Mouse (Mus musculus): Measurements from ENCODE around the gene Pde4dip. TPM values are rescaled to one million over a fixed set of nuclear protein-coding genes. Genes with fewer than 3 reads are reported as not detected.

Gene Pde4dip
- polyA plus RNA-seq, 1 experiment from 2014 or later: 28.1 TPM

GRCm38 (mm10) chr3:97748789-97749188 lies 139.7 kb downstream of the Pde4dip start:
- Histone ChIP-seq H3K4me2 (replicated peaks; ENCODE audit: low read depth, low read length) (no peak overlapping the region), H3K4me3 (ENCODE audit: low read length) (no peak overlapping the region), H3K27ac (ENCODE audit: low read length) (no peak overlapping the region), H3K9me3 (ENCODE audit: low read length) (no peaks in the 10 kb centered on the region), H3K4me1 (ENCODE audit: insufficient read depth, low read length) (no peaks in the 10 kb centered on the region), H3K36me3 (ENCODE audit: insufficient read depth, low read length) (peaks cover 71% of the 10 kb centered on the region), H3K27me3 (ENCODE audit: insufficient read depth, low read length) (no peaks in the 10 kb centered on the region), H3K9ac (replicated peaks; ENCODE audit: low read length) (no peak overlapping the region)
- 92% methylated on average over 10 of the region's 10 CpGs for WGBS
- ATAC-seq (ENCODE audit: low FRiP score, low TSS enrichment): no peak

- 94% methylated on average over 8 of the region's 8 CpGs for WGBS
- H3K27me3 ChIP-seq (ENCODE audit: insufficient read depth, low read length): no peaks in the 10 kb centered on the region
- H3K36me3 ChIP-seq (ENCODE audit: insufficient read depth, low read length): peaks cover 72% of the 10 kb centered on the region
- H3K4me3 ChIP-seq (ENCODE audit: low read length): no peak overlapping the region
- no peaks in the 10 kb centered on the region for H3K9me3 ChIP-seq (ENCODE audit: low read length)
- H3K4me1 ChIP-seq (ENCODE audit: insufficient read depth, low read length): no peaks in the 10 kb centered on the region
- no peak for ATAC-seq (ENCODE audit: low FRiP score, low TSS enrichment)
- no peak overlapping the region for H3K9ac ChIP-seq (replicated peaks; ENCODE audit: low read length)
- no peak overlapping the region for H3K27ac ChIP-seq (ENCODE audit: low read length)
- H3K4me2 ChIP-seq (replicated peaks; ENCODE audit: low read depth, low read length): no peak overlapping the region
Observed at GRCm38 (mm10) chr3:97742841-97743240, 145.7 kb downstream of the Pde4dip start.

GRCm38 (mm10) chr3:97735575-97735974 lies 152.9 kb downstream of the Pde4dip start:
- WGBS: 82% methylated on average over 5 of the region's 5 CpGs
- no peak overlapping the region for H3K27ac ChIP-seq (ENCODE audit: low read length)
- no peak for ATAC-seq (ENCODE audit: low FRiP score, low TSS enrichment)
- no peak overlapping the region for H3K9ac ChIP-seq (replicated peaks; ENCODE audit: low read length)
- no peaks in the 10 kb centered on the region for H3K4me1 ChIP-seq (ENCODE audit: insufficient read depth, low read length)
- no peak overlapping the region for H3K4me2 ChIP-seq (replicated peaks; ENCODE audit: low read depth, low read length)
- H3K36me3 ChIP-seq (ENCODE audit: insufficient read depth, low read length): peaks cover 18% of the 10 kb centered on the region
- no peaks in the 10 kb centered on the region for H3K27me3 ChIP-seq (ENCODE audit: insufficient read depth, low read length)
- H3K9me3 ChIP-seq (ENCODE audit: low read length): no peaks in the 10 kb centered on the region
- H3K4me3 ChIP-seq (ENCODE audit: low read length): no peak overlapping the region

GRCm38 (mm10) chr3:97734259-97734658 lies 154.2 kb downstream of the Pde4dip start:
- Histone ChIP-seq H3K9me3 (ENCODE audit: low read length) (no peaks in the 10 kb centered on the region), H3K27ac (ENCODE audit: low read length) (no peak overlapping the region), H3K4me1 (ENCODE audit: insufficient read depth, low read length) (no peaks in the 10 kb centered on the region), H3K9ac (replicated peaks; ENCODE audit: low read length) (no peak overlapping the region), H3K36me3 (ENCODE audit: insufficient read depth, low read length) (peaks cover 6% of the 10 kb centered on the region; the same call in 1 of the 2 replicates), H3K27me3 (ENCODE audit: insufficient read depth, low read length) (no peaks in the 10 kb centered on the region), H3K4me2 (replicated peaks; ENCODE audit: low read depth, low read length) (no peak overlapping the region), H3K4me3 (ENCODE audit: low read length) (no peak overlapping the region)
- ATAC-seq (ENCODE audit: low FRiP score, low TSS enrichment): no peak
- WGBS: 57% methylated on average over 4 of the region's 4 CpGs

- Histone ChIP-seq H3K4me1 (ENCODE audit: insufficient read depth, low read length) (no peaks in the 10 kb centered on the region), H3K4me3 (ENCODE audit: low read length) (no peak overlapping the region), H3K9ac (replicated peaks; ENCODE audit: low read length) (no peak overlapping the region), H3K9me3 (ENCODE audit: low read length) (no peaks in the 10 kb centered on the region), H3K36me3 (ENCODE audit: insufficient read depth, low read length) (peaks cover 6% of the 10 kb centered on the region; the same call in 1 of the 2 replicates), H3K27me3 (ENCODE audit: insufficient read depth, low read length) (no peaks in the 10 kb centered on the region), H3K4me2 (replicated peaks; ENCODE audit: low read depth, low read length) (no peak overlapping the region), H3K27ac (ENCODE audit: low read length) (no peak overlapping the region)
- no peak for ATAC-seq (ENCODE audit: low FRiP score, low TSS enrichment)
- 86% methylated on average over 6 of the region's 6 CpGs for WGBS
Observed at GRCm38 (mm10) chr3:97732622-97733021, 155.9 kb downstream of the Pde4dip start.

- H3K27me3 ChIP-seq (ENCODE audit: insufficient read depth, low read length): no peaks in the 10 kb centered on the region
- 76% methylated on average over 7 of the region's 7 CpGs for WGBS
- no peak overlapping the region for H3K27ac ChIP-seq (ENCODE audit: low read length)
- H3K9ac ChIP-seq (replicated peaks; ENCODE audit: low read length): no peak overlapping the region
- no peak for ATAC-seq (ENCODE audit: low FRiP score, low TSS enrichment)
- H3K4me1 ChIP-seq (ENCODE audit: insufficient read depth, low read length): no peaks in the 10 kb centered on the region
- no peaks in the 10 kb centered on the region for H3K36me3 ChIP-seq (ENCODE audit: insufficient read depth, low read length)
- no peak overlapping the region for H3K4me3 ChIP-seq (ENCODE audit: low read length)
- H3K9me3 ChIP-seq (ENCODE audit: low read length): no peaks in the 10 kb centered on the region
- H3K4me2 ChIP-seq (replicated peaks; ENCODE audit: low read depth, low read length): no peak overlapping the region
Observed at GRCm38 (mm10) chr3:97730624-97731023, 157.9 kb downstream of the Pde4dip start.

GRCm38 (mm10) chr3:97730131-97730530 lies 158.4 kb downstream of the Pde4dip start:
- H3K36me3 ChIP-seq (ENCODE audit: insufficient read depth, low read length): no peaks in the 10 kb centered on the region
- H3K27ac ChIP-seq (ENCODE audit: low read length): no peak overlapping the region
- H3K4me2 ChIP-seq (replicated peaks; ENCODE audit: low read depth, low read length): no peak overlapping the region
- H3K4me3 ChIP-seq (ENCODE audit: low read length): no peak overlapping the region
- no peaks in the 10 kb centered on the region for H3K9me3 ChIP-seq (ENCODE audit: low read length)
- H3K9ac ChIP-seq (replicated peaks; ENCODE audit: low read length): no peak overlapping the region
- WGBS: 75% methylated on average over 3 of the region's 3 CpGs
- no peak for ATAC-seq (ENCODE audit: low FRiP score, low TSS enrichment)
- no peaks in the 10 kb centered on the region for H3K4me1 ChIP-seq (ENCODE audit: insufficient read depth, low read length)
- H3K27me3 ChIP-seq (ENCODE audit: insufficient read depth, low read length): no peaks in the 10 kb centered on the region

- Histone ChIP-seq H3K9me3 (ENCODE audit: low read length) (peaks cover 7% of the 10 kb centered on the region), H3K9ac (replicated peaks; ENCODE audit: low read length) (no peak overlapping the region), H3K4me2 (replicated peaks; ENCODE audit: low read depth, low read length) (no peak overlapping the region), H3K27me3 (ENCODE audit: insufficient read depth, low read length) (no peaks in the 10 kb centered on the region), H3K36me3 (ENCODE audit: insufficient read depth, low read length) (no peaks in the 10 kb centered on the region), H3K27ac (ENCODE audit: low read length) (no peak overlapping the region), H3K4me1 (ENCODE audit: insufficient read depth, low read length) (no peaks in the 10 kb centered on the region), H3K4me3 (ENCODE audit: low read length) (no peak overlapping the region)
- ATAC-seq (ENCODE audit: low FRiP score, low TSS enrichment): no peak
- 87% methylated on average over 2 of the region's 2 CpGs for WGBS
Observed at GRCm38 (mm10) chr3:97727801-97728200, 160.7 kb downstream of the Pde4dip start.

- no peak overlapping the region for H3K4me2 ChIP-seq (replicated peaks; ENCODE audit: low read depth, low read length)
- no peak overlapping the region for H3K4me3 ChIP-seq (ENCODE audit: low read length)
- H3K27me3 ChIP-seq (ENCODE audit: insufficient read depth, low read length): no peaks in the 10 kb centered on the region
- H3K36me3 ChIP-seq (ENCODE audit: insufficient read depth, low read length): no peaks in the 10 kb centered on the region
- H3K27ac ChIP-seq (ENCODE audit: low read length): no peak overlapping the region
- whole genome bisulfite sequencing: 80% methylated on average over 9 of the region's 9 CpGs
- no peak overlapping the region for H3K9ac ChIP-seq (replicated peaks; ENCODE audit: low read length)
- ATAC-seq (ENCODE audit: low FRiP score, low TSS enrichment): no peak
- peaks cover 8% of the 10 kb centered on the region for H3K9me3 ChIP-seq (ENCODE audit: low read length)
- H3K4me1 ChIP-seq (ENCODE audit: insufficient read depth, low read length): no peaks in the 10 kb centered on the region
Observed at GRCm38 (mm10) chr3:97719116-97719515, 169.4 kb downstream of the Pde4dip start.

- Histone ChIP-seq H3K36me3 (ENCODE audit: insufficient read depth, low read length) (no peaks in the 10 kb centered on the region), H3K27ac (ENCODE audit: low read length) (no peak overlapping the region), H3K4me3 (ENCODE audit: low read length) (no peak overlapping the region), H3K4me1 (ENCODE audit: insufficient read depth, low read length) (no peaks in the 10 kb centered on the region), H3K27me3 (ENCODE audit: insufficient read depth, low read length) (no peaks in the 10 kb centered on the region), H3K4me2 (replicated peaks; ENCODE audit: low read depth, low read length) (no peak overlapping the region), H3K9ac (replicated peaks; ENCODE audit: low read length) (no peak overlapping the region), H3K9me3 (ENCODE audit: low read length) (no peaks in the 10 kb centered on the region)
- ATAC-seq (ENCODE audit: low FRiP score, low TSS enrichment): no peak
- 74% methylated on average over 1 of the region's 1 CpGs for WGBS
Observed at GRCm38 (mm10) chr3:97715922-97716321, 172.6 kb downstream of the Pde4dip start.
